Mouse (Mus musculus): ENCODE measurements around the gene Akna. TPM values are rescaled to one million over a fixed set of nuclear protein-coding genes. Genes with fewer than 3 reads are reported as not detected.
A peak's percentile ranks its signal among the peaks of the same experiment; 100 is the strongest.

Gene Akna
- total RNA-seq, 2 experiments from 2014 or later: 5.4 to 6.1 TPM

- intact Hi-C loops (cut with DNase I): no loop called here
- no peak for DNase-seq
Measured at GRCm38 (mm10) chr4:63388029-63388428, 15.1 kb downstream of the Akna start.

- DNase-seq: no peak
- intact Hi-C loops (cut with DNase I): no loop called here
Measured at GRCm38 (mm10) chr4:63385784-63386183, 17.4 kb downstream of the Akna start.

- intact Hi-C loops (cut with DNase I): no loop called here
- no peak for DNase-seq
Measured at GRCm38 (mm10) chr4:63385253-63385652, 17.9 kb downstream of the Akna start.

GRCm38 (mm10) chr4:63384262-63384661 is 18.9 kb downstream of the Akna start:
- intact Hi-C loops (cut with DNase I): no loop called here

GRCm38 (mm10) chr4:63383474-63383873 is 19.7 kb downstream of the Akna start:
- intact Hi-C loops (cut with DNase I): no loop called here

More at GRCm38 (mm10) chr4:63384262-63384661, 18.9 kb downstream of the Akna start:
- DNase-seq: no peak

GRCm38 (mm10) chr4:63382676-63383369 is 20.3 kb downstream of the Akna start:
- intact Hi-C loops (cut with DNase I): no loop called here
- no peak for DNase-seq

More at GRCm38 (mm10) chr4:63383474-63383873, 19.7 kb downstream of the Akna start:
- no peak for DNase-seq

GRCm38 (mm10) chr4:63377483-63377882 is 25.7 kb downstream of the Akna start:
- intact Hi-C loops (cut with DNase I): no loop called here
- no peak for DNase-seq

GRCm38 (mm10) chr4:63375367-63375766 is 27.8 kb downstream of the Akna start:
- peak; percentile 66 to 74 for DNase-seq
- intact Hi-C loops (cut with DNase I): no loop called here

GRCm38 (mm10) chr4:63374331-63374730 is 28.8 kb downstream of the Akna start:
- intact Hi-C loops (cut with DNase I): no loop called here
- DNase-seq: no peak

- intact Hi-C loops (cut with DNase I): no loop called here
- no peak for DNase-seq
Measured at GRCm38 (mm10) chr4:63373404-63373803, 29.8 kb downstream of the Akna start.

- intact Hi-C loops (cut with DNase I): no loop called here
- DNase-seq: peak; percentile 30 to 55
Measured at GRCm38 (mm10) chr4:63371890-63372289, 31.3 kb downstream of the Akna start.

GRCm38 (mm10) chr4:63370897-63371296 is 32.3 kb downstream of the Akna start:
- intact Hi-C loops (cut with DNase I): no loop called here

GRCm38 (mm10) chr4:63368577-63368976 is 34.6 kb downstream of the Akna start:
- peak; percentile 89 to 93 for DNase-seq

More at GRCm38 (mm10) chr4:63370897-63371296, 32.3 kb downstream of the Akna start:
- DNase-seq: no peak

GRCm38 (mm10) chr4:63362150-63362549 is 41.0 kb downstream of the Akna start, which contains the start of gene Orm2:
Gene Orm2, plus strand, starts transcription at chr4:63362449.
- intact Hi-C loops (cut with DNase I): no loop called here
- DNase-seq: peak; percentile 42 to 53

More at GRCm38 (mm10) chr4:63368577-63368976, 34.6 kb downstream of the Akna start:
- intact Hi-C loops (cut with DNase I): loop anchor here (2.0 to 5.0 kb wide), 2 partner anchors 40 to 579 kb away; no protein-coding TSS in a partner anchor

- intact Hi-C loops (cut with DNase I): no loop called here
- no peak for DNase-seq
Measured at GRCm38 (mm10) chr4:63359861-63360260, 43.3 kb downstream of the Akna start.

- intact Hi-C loops (cut with DNase I): no loop called here
- no peak for DNase-seq
Measured at GRCm38 (mm10) chr4:63356981-63357570, 46.1 kb downstream of the Akna start.

- DNase-seq: peak; percentile 63 to 73
- intact Hi-C loops (cut with DNase I): no loop called here
Measured at GRCm38 (mm10) chr4:63355877-63356665, 47.1 kb downstream of the Akna start, which contains the start of gene Orm3. Gene Orm3, plus strand, starts transcription at chr4:63356162.

GRCm38 (mm10) chr4:63348524-63348923 is 54.6 kb downstream of the Akna start:
- intact Hi-C loops (cut with DNase I): no loop called here

GRCm38 (mm10) chr4:63346659-63347058 is 56.5 kb downstream of the Akna start:
- DNase-seq: no peak
- intact Hi-C loops (cut with DNase I): no loop called here

More at GRCm38 (mm10) chr4:63348524-63348923, 54.6 kb downstream of the Akna start:
- DNase-seq: no peak

- intact Hi-C loops (cut with DNase I): no loop called here
- no peak for DNase-seq
Measured at GRCm38 (mm10) chr4:63345261-63345660, 57.9 kb downstream of the Akna start.

- no peak for DNase-seq
Measured at GRCm38 (mm10) chr4:63344295-63344694, 58.9 kb downstream of the Akna start, which contains the start of gene Orm1. Gene Orm1, plus strand, starts transcription at chr4:63344560.

More at GRCm38 (mm10) chr4:63344295-63344694, 58.9 kb downstream of the Akna start, which contains the start of gene Orm1:
- intact Hi-C loops (cut with DNase I): no loop called here

Measured in heart, postnatal 10 days (tissue).